Mouse (Mus musculus) thymus, adult 2 months (tissue): ENCODE measurements around the gene Tbcb. TPM values are rescaled to one million over a fixed set of nuclear protein-coding genes. Genes with fewer than 3 reads are reported as not detected.
"Not testable (repeated sequence)": the region's sequence is repeated elsewhere in the genome, so short reads cannot be mapped to it uniquely, and the experiment has no call there.

ENCODE experiments used
- DNase-seq: peaks from one replicate; pipeline ENCODE4 v3.0.0; 2021
- H3K27ac ChIP-seq: fragments of 200-500 bp; 2 replicates; pipeline ENCODE4 v1.5.1; 2012; ENCODE audit warnings: low read length, control low read depth; ENCODE audit not compliant: control insufficient read depth, insufficient read depth
- H3K27me3 ChIP-seq: fragments of 200-500 bp; 2 replicates; pipeline ENCODE4 v1.6.1; 2012; ENCODE audit warnings: mild to moderate bottlenecking, low read length, moderate library complexity, mixed read lengths; ENCODE audit not compliant: control insufficient read depth, insufficient read depth
- H3K36me3 ChIP-seq: fragments of 200-500 bp; 2 replicates; pipeline ENCODE4 v1.6.1; 2012; ENCODE audit warnings: mild to moderate bottlenecking, low read length, moderate library complexity; ENCODE audit not compliant: control insufficient read depth, insufficient read depth
- H3K4me1 ChIP-seq: fragments of 200-500 bp; replicated peaks from 2 replicates; pipeline ENCODE4 v1.6.1; 2012; ENCODE audit warnings: low read length; ENCODE audit not compliant: control insufficient read depth, insufficient read depth
- H3K4me3 ChIP-seq: fragments of 200-500 bp; 2 replicates; pipeline ENCODE4 v1.5.1; 2012; ENCODE audit warnings: mild to moderate bottlenecking, low read length, control low read depth, moderate library complexity; ENCODE audit not compliant: control insufficient read depth, insufficient read depth
- CTCF ChIP-seq: fragments of 200-500 bp; IDR thresholded peaks from 2 replicates; pipeline ENCODE4 v1.5.1; 2012; ENCODE audit warnings: mild to moderate bottlenecking, control low read depth, low read length, moderate library complexity, borderline replicate concordance; ENCODE audit not compliant: control insufficient read depth, poor library complexity, insufficient read depth; ENCODE audit errors: extremely low read depth
- POLR2A ChIP-seq: fragments of 200-500 bp; IDR thresholded peaks from 2 replicates; pipeline ENCODE4 v1.6.1; 2012; ENCODE audit warnings: mild to moderate bottlenecking, low read length, control low read depth, moderate library complexity; ENCODE audit not compliant: control insufficient read depth, poor library complexity, insufficient read depth; ENCODE audit errors: extremely low read depth
- WGBS: fragments of 180-500 bp; shearing (Covaris S2); methylation state at CpG from one replicate; pipeline ENCODE4 v1.1.7; 2018; 5-methylcytosine and 5-hydroxymethylcytosine counted together
- polyA plus RNA-seq: library from polyadenylated mRNA; depleted of rRNA; stranded (reverse); fragments of >200 nt; gene quantifications from 2 replicates; pipeline ENCODE4 v1.2.3, GENCODE M21; 2012

Tbcb gene
- polyA plus RNA-seq, 1 experiment: 47.1 TPM

- Histone ChIP-seq H3K4me3 (no peak overlapping the region), H3K27ac (no peak overlapping the region), H3K36me3 (no peaks in the 10 kb centered on the region), H3K27me3 (no peaks in the 10 kb centered on the region), H3K4me1 (peaks cover 21% of the 10 kb centered on the region)
- peak; percentile 92 for TF ChIP-seq CTCF
- no peak for TF ChIP-seq POLR2A
- WGBS: 2% methylated on average over 16 of the region's 16 CpGs
- DNase-seq: peak; percentile 67
Measured at GRCm38 (mm10) chr7:30216723-30217151, 15.3 kb downstream of the Tbcb start.

- 96% methylated on average over 3 of the region's 3 CpGs for WGBS
- Histone ChIP-seq H3K27ac (no peak overlapping the region), H3K4me3 (no peak overlapping the region), H3K36me3 (no peaks in the 10 kb centered on the region), H3K27me3 (no peaks in the 10 kb centered on the region), H3K4me1 (peaks cover 19% of the 10 kb centered on the region)
- no peak for DNase-seq
- TF ChIP-seq CTCF: no peak
- no peak for TF ChIP-seq POLR2A
Measured at GRCm38 (mm10) chr7:30215875-30216274, 16.2 kb downstream of the Tbcb start.

- no peaks in the 10 kb centered on the region for H3K36me3 ChIP-seq
- DNase-seq: no peak
- WGBS: 97% methylated on average over 3 of the region's 3 CpGs
- no peak overlapping the region for H3K27ac ChIP-seq
- no peak overlapping the region for H3K4me3 ChIP-seq
- H3K27me3 ChIP-seq: no peaks in the 10 kb centered on the region
- no peak for TF ChIP-seq CTCF
- no peak for TF ChIP-seq POLR2A
- peaks cover 6% of the 10 kb centered on the region for H3K4me1 ChIP-seq
Measured at GRCm38 (mm10) chr7:30213881-30214280, 18.2 kb downstream of the Tbcb start.

DNA sequence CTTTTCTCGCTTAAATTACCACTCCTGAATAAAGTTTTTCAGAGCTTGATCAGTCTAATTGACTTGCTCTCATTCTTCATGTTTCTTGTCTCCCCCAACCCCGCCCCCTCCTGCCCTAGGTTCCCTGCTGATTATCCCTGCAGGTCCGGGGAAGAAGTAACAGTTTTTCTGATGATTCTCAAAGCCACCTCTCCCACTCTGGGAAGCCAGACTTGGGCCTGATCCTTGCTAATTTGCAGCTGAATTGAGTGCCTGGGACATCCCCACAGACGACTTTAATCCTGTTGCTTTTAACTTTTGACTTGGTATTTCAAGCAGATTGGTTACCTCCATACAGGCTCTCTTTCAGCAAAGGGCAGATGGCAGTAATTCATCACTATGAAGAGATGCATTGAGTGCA lies 21.0 kb downstream of the Tbcb start:
- H3K4me3 ChIP-seq: no peak overlapping the region
- TF ChIP-seq CTCF: no peak
- TF ChIP-seq POLR2A: no peak
- no peaks in the 10 kb centered on the region for H3K27me3 ChIP-seq
- 80% methylated on average over 4 of the region's 4 CpGs for WGBS
- H3K27ac ChIP-seq: no peak overlapping the region
- no peak for DNase-seq
- no peaks in the 10 kb centered on the region for H3K36me3 ChIP-seq
- no peaks in the 10 kb centered on the region for H3K4me1 ChIP-seq

DNA sequence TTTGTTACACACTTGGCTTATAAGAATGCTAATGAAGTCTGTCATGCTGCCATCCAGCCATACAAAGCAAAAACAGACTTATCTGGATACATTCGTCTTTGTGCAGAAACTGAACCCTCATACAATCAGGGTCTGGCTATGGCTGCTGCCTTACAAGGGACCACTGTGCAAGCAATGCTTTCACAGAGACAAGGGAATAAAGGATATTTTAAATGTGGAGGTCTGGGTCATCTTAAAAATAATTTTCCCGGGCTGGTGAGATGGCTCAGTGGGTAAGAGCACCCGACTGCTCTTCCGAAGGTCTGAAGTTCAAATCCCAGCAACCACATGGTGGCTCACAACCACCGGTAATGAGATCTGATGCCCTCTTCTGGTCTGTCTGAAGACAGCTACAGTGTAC lies 25.7 kb downstream of the Tbcb start:
- not testable (repeated sequence) for H3K27ac ChIP-seq, H3K4me1 ChIP-seq, H3K27me3 ChIP-seq, DNase-seq, H3K4me3 ChIP-seq, H3K36me3 ChIP-seq
- 62% methylated on average over 5 of the region's 5 CpGs for WGBS

GRCm38 (mm10) chr7:30205383-30205782 lies 26.7 kb downstream of the Tbcb start:
- Histone ChIP-seq H3K27ac (no peak overlapping the region), H3K36me3 (no peaks in the 10 kb centered on the region), H3K4me1 (no peaks in the 10 kb centered on the region), H3K27me3 (no peaks in the 10 kb centered on the region), H3K4me3 (no peak overlapping the region)
- no peak for TF ChIP-seq CTCF
- TF ChIP-seq POLR2A: no peak
- WGBS: 13% methylated on average over 2 of the region's 2 CpGs
- DNase-seq: peak; percentile 46

GRCm38 (mm10) chr7:30204380-30204779 lies 27.7 kb downstream of the Tbcb start:
- Histone ChIP-seq H3K4me3 (peak overlapping the region; percentile 22), H3K36me3 (no peaks in the 10 kb centered on the region), H3K27me3 (no peaks in the 10 kb centered on the region), H3K4me1 (no peaks in the 10 kb centered on the region), H3K27ac (no peak overlapping the region)
- TF ChIP-seq POLR2A (no peak), CTCF (no peak)
- WGBS: 68% methylated on average over 8 of the region's 8 CpGs
- no peak for DNase-seq
